Mouse (Mus musculus): ENCODE measurements at regions not wholly inside any gene's neighbourhood (a gene's known extent, or its start where the extent isn't known, plus 50 kb on each side); places are given as distances from the start of the nearest gene placed in this dataset.

DNA sequence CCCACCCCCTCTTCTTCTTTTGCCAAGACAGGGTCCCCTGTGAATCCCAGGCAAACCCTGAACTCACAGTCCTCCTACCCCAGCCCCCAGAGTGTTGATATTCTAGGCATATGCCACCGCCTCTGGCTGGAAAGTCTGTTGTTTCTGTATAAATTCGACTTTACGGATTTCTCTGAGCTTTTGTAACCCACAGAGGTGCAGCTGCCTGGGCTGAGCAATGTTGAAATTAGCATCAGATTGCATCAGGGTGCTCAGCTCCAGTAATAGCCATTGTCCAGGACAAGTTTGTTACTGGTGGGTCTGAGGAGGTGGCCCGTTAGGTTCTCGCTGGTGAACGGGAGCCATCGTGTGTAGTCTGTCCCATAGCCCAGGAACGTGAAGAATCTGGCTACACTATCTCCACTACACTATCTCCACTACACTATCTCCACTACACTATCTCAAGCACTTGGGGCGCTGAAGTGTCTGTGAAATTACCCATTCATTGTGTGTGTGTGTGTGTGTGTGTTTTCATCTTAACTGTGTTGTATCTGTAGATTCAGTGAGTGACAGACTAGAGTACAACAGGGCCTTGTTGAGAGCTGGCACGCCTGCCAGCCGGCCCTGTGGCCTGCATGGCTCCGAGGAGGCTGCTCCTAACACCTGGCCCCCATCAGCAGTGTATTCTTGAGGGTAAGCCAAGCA, 92.4 kb upstream of the Hnrnpk start:
- TF ChIP-seq EP300 (IDR thresholded peaks at IDR 0.05; ENCODE audit: low read depth) = no peak
- no peak for TF ChIP-seq CTCF (IDR thresholded peaks at IDR 0.05; ENCODE audit: low read depth)
- no peak for ATAC-seq
- no peak overlapping the region for H3K27ac ChIP-seq (ENCODE audit: low read depth)
- DNase-seq = no peak
- H3K27me3 ChIP-seq (ENCODE audit: insufficient read depth, low read length) = 0 out of 2 replicates have a peak, but pooled peaks cover 3% of the 10 kb centered on the region
- no peak overlapping the region for H3K4me2 ChIP-seq (ENCODE audit: low read depth, low read length)
- H3K4me3 ChIP-seq (ENCODE audit: low read depth, low read length) = no peak overlapping the region
- H3K36me3 ChIP-seq (replicated peaks; ENCODE audit: insufficient read depth, low read length) = no peaks in the 10 kb centered on the region
- H3K4me1 ChIP-seq (ENCODE audit: insufficient read depth) = no peaks in the 10 kb centered on the region
- H3K9me3 ChIP-seq (ENCODE audit: low read length) = no peaks in the 10 kb centered on the region
- H3K9ac ChIP-seq (replicated peaks) = no peak overlapping the region
- 76% methylated on average over 12 of the region's 12 CpGs for WGBS (ENCODE audit: insufficient replicate concordance)

DNA sequence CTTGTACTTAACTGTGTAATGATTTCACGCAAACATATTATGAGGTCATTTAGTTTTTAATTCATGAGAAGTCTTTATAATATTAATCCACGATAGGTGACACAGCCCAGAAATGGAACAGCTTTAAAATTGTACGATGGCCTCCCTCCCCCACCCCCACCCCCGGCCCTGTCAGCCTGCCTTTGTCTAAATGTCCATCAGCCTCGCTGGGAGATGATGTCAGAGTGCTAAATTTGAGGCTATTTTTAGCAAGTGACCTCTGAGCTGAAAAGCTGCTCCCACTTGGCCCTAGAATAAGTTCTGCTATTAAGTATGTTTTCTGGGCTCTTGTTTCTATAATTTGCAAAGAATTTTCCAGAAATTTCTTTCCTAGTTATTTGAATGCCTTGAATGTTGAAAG, 91.6 kb upstream of the Hnrnpk start:
- H3K27me3 ChIP-seq (ENCODE audit: insufficient read depth, low read length) = 0 out of 2 replicates have a peak, but pooled peaks cover 3% of the 10 kb centered on the region

DNA sequence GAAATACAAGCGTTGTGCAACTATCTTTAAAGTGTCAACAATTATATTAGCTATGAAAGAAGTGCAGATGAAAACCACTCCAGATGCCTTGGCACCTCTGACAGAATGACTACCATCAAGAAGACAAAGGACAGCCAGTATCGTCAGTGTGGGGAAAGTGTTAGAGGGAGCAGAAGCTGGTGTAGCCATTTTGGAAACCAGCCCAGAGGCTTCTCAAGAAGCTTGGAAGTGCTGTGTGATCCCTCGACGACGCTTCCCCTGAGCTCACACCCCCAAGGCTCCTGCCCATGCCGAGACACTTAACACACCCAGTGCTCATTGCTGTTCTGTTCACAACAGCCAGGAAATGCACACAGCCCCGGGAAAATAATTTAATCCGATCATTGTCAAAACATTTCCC, 87.7 kb upstream of the Hnrnpk start:
- no peak for TF ChIP-seq EP300 (IDR thresholded peaks at IDR 0.05; ENCODE audit: low read depth)
- TF ChIP-seq CTCF (IDR thresholded peaks at IDR 0.05; ENCODE audit: low read depth) = no peak
- no peak overlapping the region for H3K4me2 ChIP-seq (ENCODE audit: low read depth, low read length)
- ATAC-seq (no peak), DNase-seq (no peak)
- 62% methylated on average over 8 of the region's 8 CpGs for WGBS (ENCODE audit: insufficient replicate concordance)
- no peak overlapping the region for H3K4me3 ChIP-seq (ENCODE audit: low read depth, low read length)
- H3K36me3 ChIP-seq (replicated peaks; ENCODE audit: insufficient read depth, low read length) = no peaks in the 10 kb centered on the region
- no peak overlapping the region for H3K27ac ChIP-seq (ENCODE audit: low read depth)
- no peaks in the 10 kb centered on the region for H3K27me3 ChIP-seq (ENCODE audit: insufficient read depth, low read length)
- H3K4me1 ChIP-seq (ENCODE audit: insufficient read depth) = no peaks in the 10 kb centered on the region
- H3K9me3 ChIP-seq (ENCODE audit: low read length) = no peaks in the 10 kb centered on the region
- no peak overlapping the region for H3K9ac ChIP-seq (replicated peaks)

More for the DNA sequence above, 91.6 kb upstream of the Hnrnpk start:
- H3K4me3 ChIP-seq (ENCODE audit: low read depth, low read length) = no peak overlapping the region
- ATAC-seq (no peak), DNase-seq (no peak)
- 38% methylated on average over 5 of the region's 5 CpGs for WGBS (ENCODE audit: insufficient replicate concordance)
- H3K9me3 ChIP-seq (ENCODE audit: low read length) = no peaks in the 10 kb centered on the region
- no peaks in the 10 kb centered on the region for H3K4me1 ChIP-seq (ENCODE audit: insufficient read depth)
- H3K36me3 ChIP-seq (replicated peaks; ENCODE audit: insufficient read depth, low read length) = no peaks in the 10 kb centered on the region
- TF ChIP-seq EP300 (IDR thresholded peaks at IDR 0.05; ENCODE audit: low read depth) (no peak), CTCF (IDR thresholded peaks at IDR 0.05; ENCODE audit: low read depth) (no peak)
- H3K4me2 ChIP-seq (ENCODE audit: low read depth, low read length) = no peak overlapping the region
- no peak overlapping the region for H3K27ac ChIP-seq (ENCODE audit: low read depth)
- H3K9ac ChIP-seq (replicated peaks) = no peak overlapping the region

DNA sequence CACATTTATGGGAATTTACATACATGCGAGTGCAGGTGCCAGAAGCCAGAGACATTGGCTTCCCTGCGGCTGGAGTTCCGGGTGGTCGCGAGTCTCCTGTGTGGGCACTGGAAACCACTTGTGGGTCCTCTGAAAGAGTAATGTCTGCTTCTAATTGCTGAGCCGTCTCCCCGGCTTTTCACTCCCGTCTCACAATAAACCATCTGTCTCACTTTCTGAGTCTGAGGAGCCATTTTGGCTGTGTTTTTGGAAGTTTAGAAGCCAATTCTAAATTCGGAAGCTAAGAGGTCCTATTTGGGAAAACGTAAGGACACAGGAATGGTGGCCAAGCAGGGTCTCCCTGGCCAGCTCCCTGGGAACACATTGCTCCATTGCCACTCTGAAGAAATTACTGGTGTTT, 81.9 kb upstream of the Hnrnpk start:
- no peak overlapping the region for H3K4me3 ChIP-seq (ENCODE audit: low read depth, low read length)
- 88% methylated on average over 10 of the region's 10 CpGs for WGBS (ENCODE audit: insufficient replicate concordance)
- H3K36me3 ChIP-seq (replicated peaks; ENCODE audit: insufficient read depth, low read length) = no peaks in the 10 kb centered on the region
- H3K27me3 ChIP-seq (ENCODE audit: insufficient read depth, low read length) = no peaks in the 10 kb centered on the region
- TF ChIP-seq CTCF (IDR thresholded peaks at IDR 0.05; ENCODE audit: low read depth) (no peak), EP300 (IDR thresholded peaks at IDR 0.05; ENCODE audit: low read depth) (no peak)
- no peak overlapping the region for H3K27ac ChIP-seq (ENCODE audit: low read depth)
- H3K9me3 ChIP-seq (ENCODE audit: low read length) = no peaks in the 10 kb centered on the region
- no peak for DNase-seq
- H3K9ac ChIP-seq (replicated peaks) = no peak overlapping the region
- H3K4me2 ChIP-seq (ENCODE audit: low read depth, low read length) = no peak overlapping the region
- 0 out of 2 replicates have a peak, but pooled peaks cover 3% of the 10 kb centered on the region for H3K4me1 ChIP-seq (ENCODE audit: insufficient read depth)
- ATAC-seq = no peak

DNA sequence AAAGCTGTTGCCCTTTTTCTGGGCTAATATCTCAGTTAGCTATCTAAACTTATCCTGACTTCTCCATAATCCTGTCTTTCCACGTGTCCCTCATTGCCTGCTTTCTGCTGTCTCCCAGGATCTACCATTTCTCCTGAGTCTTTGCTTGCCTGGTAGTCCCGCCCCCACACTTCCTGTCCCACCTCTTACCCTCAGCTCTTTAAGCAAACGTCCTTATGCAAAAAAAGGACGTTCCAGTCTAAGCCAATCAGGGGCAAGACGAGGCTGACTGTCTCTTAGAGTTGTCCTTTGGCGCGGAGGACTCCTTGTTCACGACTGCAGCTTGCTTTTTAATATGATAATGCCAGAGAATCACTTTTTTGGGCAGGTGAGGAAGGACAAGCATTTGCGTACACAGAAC, 79.6 kb upstream of the Hnrnpk start:
- Histone ChIP-seq H3K4me3 (ENCODE audit: low read depth, low read length) (no peak overlapping the region), H3K27ac (ENCODE audit: low read depth) (no peak overlapping the region), H3K27me3 (ENCODE audit: insufficient read depth, low read length) (no peaks in the 10 kb centered on the region), H3K4me1 (ENCODE audit: insufficient read depth) (0 out of 2 replicates have a peak, but pooled peaks cover 3% of the 10 kb centered on the region), H3K4me2 (ENCODE audit: low read depth, low read length) (no peak overlapping the region), H3K9me3 (ENCODE audit: low read length) (no peaks in the 10 kb centered on the region), H3K36me3 (replicated peaks; ENCODE audit: insufficient read depth, low read length) (no peaks in the 10 kb centered on the region), H3K9ac (replicated peaks) (no peak overlapping the region)
- DNase-seq (no peak), ATAC-seq (no peak)
- TF ChIP-seq EP300 (IDR thresholded peaks at IDR 0.05; ENCODE audit: low read depth) = no peak
- no peak for TF ChIP-seq CTCF (IDR thresholded peaks at IDR 0.05; ENCODE audit: low read depth)
- WGBS (ENCODE audit: insufficient replicate concordance) = 55% methylated on average over 9 of the region's 9 CpGs

DNA sequence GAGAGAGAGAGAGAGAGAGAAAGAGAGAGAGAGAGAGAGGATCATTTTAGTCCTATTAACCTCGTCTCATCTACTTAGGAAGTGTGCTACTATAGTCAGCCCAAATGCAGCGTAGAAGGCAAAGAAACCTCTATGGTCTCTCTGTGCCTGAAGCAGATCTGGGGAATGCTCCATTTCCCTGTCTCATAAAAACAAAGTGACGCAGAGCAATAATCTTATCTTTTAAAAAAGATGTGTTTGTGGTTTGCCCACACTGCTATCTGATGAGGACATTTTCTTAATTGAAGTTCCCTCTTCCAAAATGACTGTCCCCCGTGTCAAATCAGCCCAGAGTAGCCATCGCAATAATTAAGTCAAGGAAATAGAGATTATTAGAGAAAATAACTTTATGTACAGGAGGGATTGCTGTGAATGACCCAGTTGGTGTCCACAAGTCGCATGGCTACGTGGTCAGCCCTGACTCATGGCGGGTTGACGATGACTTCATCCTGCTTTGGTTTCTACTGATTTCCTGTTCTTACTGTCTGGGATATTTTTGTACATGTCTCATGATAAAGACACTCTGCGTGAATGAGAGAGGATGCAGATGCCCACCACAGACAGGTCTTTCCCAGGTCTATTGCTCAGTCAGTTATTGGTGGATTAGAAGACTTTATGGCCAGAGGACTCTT, 77.9 kb upstream of the Hnrnpk start:
- no peak for ATAC-seq
- 0 out of 2 replicates have a peak, but pooled peaks cover 3% of the 10 kb centered on the region for H3K4me1 ChIP-seq (ENCODE audit: insufficient read depth)
- 35% methylated on average over 10 of the region's 10 CpGs for WGBS (ENCODE audit: insufficient replicate concordance)

More for the DNA sequence above, 77.9 kb upstream of the Hnrnpk start:
- no peak overlapping the region for H3K9ac ChIP-seq (replicated peaks)
- H3K4me3 ChIP-seq (ENCODE audit: low read depth, low read length) = no peak overlapping the region
- no peak for DNase-seq
- H3K27me3 ChIP-seq (ENCODE audit: insufficient read depth, low read length) = no peaks in the 10 kb centered on the region
- peak overlapping the region; percentile 40; the same call in 1 of the 2 replicates for H3K4me2 ChIP-seq (ENCODE audit: low read depth, low read length)
- TF ChIP-seq CTCF (IDR thresholded peaks at IDR 0.05; ENCODE audit: low read depth) (no peak), EP300 (IDR thresholded peaks at IDR 0.05; ENCODE audit: low read depth) (peak; percentile 64; the same call in 1 of the 2 replicates)
- H3K9me3 ChIP-seq (ENCODE audit: low read length) = no peaks in the 10 kb centered on the region
- no peak overlapping the region for H3K27ac ChIP-seq (ENCODE audit: low read depth)
- no peaks in the 10 kb centered on the region for H3K36me3 ChIP-seq (replicated peaks; ENCODE audit: insufficient read depth, low read length)
